Mouse (Mus musculus): ENCODE data around the gene Zfhx3.

Zfhx3 gene

DNA sequence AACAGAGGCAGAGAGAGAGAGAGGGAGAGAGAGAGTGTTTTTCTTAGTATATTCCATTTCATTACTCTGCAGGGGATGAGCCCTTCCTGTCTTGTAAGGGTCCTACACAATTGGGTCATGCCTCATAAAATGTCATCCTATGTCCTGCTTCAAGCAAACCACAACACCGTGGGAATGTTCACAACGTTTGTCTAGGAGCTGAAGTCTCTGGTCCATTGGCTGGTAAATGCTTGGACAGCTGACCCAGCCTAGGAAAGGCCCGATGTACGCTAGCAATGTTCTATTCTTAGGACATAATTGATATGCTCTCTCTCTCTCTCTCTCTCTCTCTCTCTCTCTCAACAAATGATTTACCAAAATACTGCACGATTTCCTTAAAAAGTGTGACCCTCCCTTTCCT lies 666.2 kb downstream of the Zfhx3 start:
- DNase-seq, result no peak

DNA sequence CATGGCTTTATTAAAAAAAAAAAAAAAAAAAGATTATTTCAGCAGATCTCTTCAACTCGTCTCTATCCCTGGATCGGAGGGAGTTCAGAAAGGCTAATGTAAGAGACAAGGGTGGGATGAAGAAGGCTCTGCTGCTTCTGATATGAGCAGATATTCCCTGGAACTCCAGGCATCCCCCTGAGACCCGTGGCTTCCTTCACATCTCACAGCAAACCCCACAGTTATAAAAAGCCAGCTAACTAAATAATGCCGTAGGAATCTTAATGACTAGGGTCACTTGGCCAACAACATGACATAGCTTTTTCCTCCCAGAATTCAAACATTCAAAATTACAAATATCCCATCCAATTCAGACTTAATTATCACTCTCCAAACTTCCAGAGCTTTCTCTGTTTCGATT lies 666.7 kb downstream of the Zfhx3 start:
- no peak for DNase-seq

DNA sequence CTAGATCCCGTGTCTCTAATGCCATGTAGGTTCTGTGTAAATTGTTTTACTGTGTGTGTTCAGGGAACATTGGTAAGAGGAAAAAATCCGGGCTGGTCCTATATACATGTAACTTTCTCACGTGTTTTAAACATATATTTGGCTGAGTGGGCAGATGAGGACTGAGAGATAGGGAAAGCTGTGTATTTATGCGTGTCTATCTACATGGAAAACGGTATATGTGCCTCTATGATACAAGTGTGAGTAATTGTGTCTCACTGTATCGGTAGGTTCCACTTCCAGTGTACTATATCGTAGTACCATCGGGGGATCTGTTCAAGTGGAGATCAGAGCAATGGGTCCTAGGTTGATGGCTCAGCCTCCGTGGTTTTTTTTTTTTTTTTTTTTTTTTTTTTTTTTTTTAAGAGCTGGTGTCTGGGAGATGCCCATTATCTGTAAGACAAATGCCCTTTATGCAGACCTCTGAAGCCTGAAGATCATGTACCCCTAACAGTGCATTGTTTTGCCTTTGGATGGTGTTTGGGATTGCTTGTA lies 668.8 kb downstream of the Zfhx3 start:
- no peak for DNase-seq

DNA sequence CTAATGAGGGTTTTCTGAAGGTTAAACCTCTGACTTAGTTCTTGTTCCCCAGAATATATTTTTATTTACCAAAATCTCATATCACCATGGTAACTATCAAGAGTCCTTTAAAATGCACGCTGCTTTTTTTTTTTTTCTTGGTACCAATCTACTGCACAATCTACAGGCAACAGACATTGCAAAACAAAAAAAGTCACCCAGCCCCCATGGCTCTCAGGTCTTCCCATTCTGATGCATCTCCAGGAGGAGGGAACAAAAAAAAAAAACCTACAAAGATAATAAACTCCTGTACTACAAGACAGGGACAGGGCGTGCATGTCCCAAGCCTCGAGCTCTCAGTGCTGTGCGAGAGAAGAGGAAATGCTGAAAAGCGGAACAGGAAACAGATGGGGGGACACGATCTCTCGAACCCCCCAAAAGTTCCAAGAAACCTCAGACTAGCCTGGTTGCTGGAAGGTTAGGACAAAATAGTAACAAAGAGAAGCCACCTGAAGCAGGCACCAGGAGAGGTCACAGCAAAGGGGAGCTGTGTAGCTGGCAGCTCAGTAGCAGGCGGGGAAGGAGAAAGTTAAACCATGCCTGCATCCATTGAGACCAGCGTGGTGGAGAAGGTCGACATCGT lies 669.5 kb downstream of the Zfhx3 start:
- no peak for DNase-seq

DNA sequence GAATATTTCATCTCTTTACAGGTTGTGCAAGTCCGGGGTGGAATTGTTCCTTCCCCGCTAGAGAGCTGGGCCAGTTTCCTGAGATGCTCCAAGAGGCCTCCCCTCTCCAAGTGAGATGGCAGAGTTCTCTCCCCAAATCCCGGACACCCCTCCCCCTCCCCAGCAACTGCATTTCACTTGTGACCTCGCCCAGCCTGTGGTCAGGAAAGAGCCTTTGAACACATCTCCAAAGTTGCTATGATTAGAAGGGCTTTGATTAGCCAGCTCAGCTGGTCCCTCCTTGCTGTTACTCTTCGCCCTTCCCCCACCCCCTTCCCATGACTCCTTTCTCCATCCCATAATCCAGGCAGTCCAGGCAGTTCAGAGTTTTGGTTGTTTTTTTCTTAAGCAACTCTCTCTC lies 670.4 kb downstream of the Zfhx3 start:
- DNase-seq, result no peak

DNA sequence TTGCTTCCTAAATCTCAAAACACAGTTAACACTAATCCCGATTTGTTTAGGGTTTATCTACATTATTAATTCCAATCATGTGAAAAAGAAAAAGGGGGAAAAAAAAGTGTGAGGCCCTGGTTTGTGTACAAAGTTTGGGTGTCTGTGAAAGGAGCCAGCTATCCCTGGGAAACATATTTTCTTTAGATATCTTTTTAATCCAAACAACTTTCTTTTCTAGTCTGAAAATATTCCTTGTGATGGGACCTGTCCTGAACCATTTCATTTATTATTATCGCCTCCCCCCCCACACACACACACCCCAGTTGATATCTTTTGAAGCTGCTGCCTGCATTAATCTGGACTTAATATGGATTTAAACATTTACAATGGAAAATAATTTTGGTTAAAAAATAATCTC lies 670.8 kb downstream of the Zfhx3 start:
- no peak for DNase-seq

DNA sequence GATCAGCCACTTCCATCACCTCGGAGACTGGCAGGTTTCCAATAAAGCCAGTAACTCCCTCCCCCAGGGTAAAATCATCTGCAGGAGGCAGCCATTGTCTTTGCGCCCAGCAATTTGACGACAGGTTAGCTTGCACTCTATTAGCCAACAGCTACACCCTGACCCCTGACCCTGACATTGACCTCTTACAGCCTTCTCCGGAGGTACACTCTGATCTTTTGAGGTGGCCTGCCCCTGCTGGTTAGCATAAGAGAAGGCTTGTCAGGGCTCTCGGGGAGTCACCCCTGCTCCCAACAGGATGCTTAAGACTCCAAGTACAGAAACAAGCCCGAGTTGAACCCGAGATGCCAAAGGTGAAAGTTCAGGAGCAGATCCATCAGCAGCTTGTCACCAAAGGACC lies 678.9 kb downstream of the Zfhx3 start:
- DNase-seq, result no peak

DNA sequence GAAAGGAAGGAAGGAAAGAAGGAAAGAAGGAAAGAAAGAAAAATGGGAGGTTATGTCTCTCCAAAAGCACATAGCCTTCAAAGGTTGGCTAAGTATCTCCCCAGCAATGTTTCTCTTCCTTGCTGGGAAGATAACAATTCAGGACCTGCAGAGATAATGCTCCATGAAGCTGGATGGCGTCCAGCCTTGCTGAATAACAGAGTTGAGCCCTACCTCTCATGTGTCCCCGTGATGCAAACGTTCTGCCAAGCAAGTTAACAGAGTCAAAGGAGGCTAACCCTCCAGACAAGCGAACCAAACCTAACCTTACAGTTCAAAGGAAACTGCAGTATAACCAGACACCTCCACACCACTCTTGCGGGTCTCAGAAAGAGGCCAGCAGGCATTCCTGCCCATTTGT lies 681.2 kb downstream of the Zfhx3 start:
- DNase-seq, result no peak

DNA sequence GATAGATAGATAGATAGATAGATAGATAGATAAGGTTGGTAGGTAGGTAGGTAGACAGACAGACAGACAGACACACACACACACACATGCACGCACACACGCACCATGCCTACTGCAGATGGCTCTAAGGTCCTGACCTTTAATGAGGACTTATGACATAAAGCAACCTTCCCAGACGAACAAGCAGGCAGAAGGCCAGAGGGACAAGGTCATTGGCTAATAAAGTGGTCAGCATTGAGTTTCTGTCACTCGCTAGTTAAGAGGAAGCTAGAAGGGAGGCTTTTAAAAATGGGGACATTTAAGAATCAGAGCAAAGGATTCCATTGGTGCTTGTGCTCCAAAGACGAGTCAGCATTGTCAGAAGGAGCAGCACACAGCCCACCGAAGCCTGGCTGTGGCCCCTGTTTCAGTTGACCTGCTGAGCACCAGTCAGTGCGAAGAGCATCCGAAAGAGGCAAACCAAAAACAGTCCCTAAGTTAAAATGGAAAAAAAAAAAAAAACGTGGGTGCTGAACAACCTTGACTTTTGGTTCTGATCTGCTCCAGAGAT lies 683.2 kb downstream of the Zfhx3 start:
- no peak for DNase-seq

DNA sequence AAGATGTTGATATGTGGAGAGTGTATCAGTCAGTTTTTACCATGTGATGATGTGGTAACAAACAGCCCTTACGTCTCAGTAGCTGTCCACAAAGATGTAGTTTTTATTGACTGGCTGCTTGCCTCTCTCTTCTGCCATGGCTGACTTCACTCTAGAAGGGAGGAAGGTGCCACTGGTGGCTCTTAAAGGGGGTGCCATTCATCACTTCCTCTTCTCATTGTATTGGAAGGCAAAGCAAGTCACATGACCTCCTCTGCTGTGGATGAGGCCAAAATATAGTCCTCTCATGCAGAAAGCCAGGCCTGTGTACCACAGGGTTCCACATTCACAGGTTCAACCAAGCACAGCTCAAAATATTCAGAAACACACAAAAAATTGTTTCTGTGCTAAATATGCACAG lies 688.6 kb downstream of the Zfhx3 start:
- DNase-seq, result no peak

DNA sequence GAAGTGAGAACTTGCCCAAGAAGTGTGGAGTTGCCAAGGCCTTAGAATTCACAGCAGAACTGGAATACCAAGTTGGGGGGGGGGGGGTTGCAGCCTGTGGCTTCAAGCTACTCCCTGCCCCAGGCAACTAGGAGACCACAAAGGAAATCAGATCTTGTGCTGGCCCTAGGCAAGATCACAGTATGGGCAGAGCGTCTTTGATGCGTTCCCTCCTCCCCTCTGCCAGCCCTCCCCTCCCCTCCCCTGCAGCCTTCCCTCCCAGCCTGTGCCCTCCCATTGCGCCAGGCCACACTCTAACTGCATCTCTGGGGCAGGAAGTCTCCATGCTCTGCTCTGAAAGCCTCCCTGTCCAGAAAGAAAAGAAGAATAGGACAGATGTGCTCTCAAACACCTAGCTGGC lies 691.8 kb downstream of the Zfhx3 start:
- DNase-seq, result no peak

DNA sequence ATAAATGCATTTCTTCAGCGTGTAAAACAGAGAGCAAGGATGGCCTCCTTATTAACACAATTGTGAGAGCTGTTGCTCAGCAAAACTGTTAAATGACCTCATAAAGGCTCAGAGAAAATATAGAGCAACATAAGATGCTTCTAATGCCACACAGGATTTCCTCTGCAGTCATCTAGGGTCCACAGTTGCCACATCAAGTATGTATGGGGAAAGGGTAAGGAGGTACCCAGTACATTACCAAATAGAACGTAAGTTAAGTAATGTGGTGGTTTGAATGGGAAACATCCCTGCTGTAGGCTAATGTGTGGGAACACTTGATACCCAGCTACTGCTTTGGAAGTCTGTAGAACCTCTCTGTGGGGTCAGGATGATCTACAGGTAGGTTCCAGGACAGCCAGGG lies 695.4 kb downstream of the Zfhx3 start:
- no peak for DNase-seq

DNA sequence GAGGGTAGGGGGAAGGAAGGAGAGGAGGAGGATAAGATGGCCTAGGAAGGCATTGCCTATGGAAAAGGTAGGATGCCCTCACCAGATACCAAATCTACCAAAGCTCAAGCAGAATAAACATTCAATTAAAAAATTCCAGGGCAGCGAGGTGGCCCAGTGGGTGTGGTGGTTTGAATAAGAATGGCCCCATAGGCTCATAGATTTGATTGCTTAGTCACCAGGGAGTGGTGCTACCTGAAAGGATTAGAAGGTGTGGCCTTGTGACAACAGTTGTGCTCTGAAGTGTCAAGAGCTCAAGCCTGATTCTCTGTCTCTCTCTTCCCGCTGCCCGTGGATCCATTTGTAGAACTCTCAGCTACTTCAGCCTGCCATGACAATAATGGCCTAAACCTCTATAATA lies 703.2 kb downstream of the Zfhx3 start:
- no peak for DNase-seq

DNA sequence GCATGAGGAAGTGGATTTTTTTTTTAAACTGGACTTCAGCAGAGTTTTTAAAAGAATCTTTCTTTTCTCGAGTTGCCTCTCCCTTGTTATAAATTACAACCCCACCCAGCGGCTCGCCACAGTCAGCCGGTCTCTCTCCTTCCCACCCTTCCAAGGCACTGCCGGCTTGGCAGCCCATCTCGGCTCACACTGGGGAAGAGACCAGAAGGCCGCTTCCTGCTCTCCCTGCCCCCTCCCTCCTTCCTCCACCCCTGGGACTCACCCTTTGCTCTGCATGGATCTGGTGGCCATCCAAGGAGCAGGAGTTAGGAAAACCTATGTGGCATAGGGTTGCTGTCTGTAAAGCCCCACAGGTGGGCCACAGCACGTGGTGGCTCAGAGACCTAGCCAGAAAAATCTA lies 705.1 kb downstream of the Zfhx3 start:
- no peak for DNase-seq

DNA sequence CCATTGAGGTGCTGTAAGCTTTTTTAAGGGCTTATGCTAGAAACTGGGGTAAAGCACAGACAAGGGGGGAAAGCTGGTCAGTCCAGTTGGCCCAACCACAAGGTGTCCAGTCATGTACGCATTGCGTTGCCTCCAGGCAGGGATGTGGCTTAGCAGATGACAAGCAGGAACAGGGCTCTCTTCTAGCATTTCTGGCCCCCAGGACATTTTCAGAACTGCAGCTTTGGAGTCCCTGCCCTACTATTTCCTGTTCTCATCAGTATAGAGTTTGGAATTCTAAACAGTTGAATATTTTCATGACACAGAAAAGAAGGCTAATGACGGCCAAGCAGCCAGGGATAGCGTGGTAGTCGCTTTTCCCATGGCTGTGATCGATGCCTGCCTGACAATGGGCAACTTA lies 706.5 kb downstream of the Zfhx3 start:
- no peak for DNase-seq

DNA sequence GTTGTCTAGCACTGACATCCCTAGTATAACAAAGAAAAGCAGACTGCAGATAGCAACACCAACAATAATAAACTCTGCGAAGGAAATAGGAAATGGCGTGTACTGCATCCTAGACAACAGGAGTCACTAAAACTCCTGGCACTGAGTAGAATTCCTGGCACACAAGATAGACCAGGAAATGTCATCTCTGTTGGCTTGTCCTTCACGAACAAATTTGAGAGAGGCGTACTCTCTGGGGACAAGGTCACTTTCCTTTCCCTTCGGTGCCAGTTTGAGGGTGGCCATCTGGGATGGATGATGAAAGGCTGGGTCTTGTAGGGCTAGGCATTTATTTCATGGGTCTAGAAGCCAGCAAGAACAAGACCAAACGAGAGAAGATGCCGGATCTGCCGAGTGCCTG lies 708.4 kb downstream of the Zfhx3 start:
- DNase-seq, result no peak

DNA sequence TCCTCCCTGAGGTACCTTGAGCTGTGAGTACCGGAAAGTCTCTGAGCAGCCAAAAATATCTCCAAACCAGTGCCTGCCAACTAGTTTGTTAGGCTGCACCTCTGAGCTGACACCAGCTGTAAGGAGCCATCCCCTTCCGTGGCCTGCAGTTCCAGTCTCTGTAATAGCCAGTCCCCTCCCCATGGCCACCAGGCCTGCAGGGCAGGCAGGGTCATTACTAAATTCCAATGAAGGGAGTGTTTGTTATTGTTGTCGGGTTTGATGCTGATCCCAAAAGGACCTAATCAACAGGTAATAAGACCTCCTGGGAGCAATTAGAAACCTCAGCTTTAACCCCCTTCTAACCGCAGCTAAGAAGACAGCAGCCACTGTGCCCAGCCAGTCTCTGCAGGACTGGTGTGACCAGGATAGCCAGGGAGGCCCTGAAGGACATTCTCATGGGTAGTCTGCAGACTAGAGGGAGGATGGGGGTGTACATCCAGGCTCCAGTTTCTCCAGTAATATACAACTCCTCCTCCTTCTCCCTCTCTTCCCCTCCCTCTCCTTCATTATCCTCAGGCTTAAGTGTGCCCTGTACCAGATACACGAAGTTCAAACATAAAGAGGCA lies 719.1 kb downstream of the Zfhx3 start:
- DNase-seq, result no peak

DNA sequence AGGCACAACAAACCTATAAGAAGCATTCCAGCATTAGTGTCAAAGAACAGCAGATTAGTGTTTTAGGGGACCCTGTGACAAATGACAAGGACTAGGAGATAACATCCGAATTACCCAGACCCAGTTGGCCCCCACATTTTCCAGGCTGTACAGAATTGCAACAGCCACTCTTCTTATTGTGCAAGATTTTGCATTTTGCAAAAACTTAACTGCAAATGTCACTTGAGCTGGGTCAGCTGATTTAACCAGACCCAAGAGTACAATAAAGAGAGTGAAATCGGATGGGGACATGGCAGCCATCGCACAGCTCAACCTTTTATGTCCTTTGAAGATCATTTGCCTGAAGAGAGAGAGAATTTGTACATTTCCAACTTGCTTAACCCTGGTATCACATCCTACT lies 720.3 kb downstream of the Zfhx3 start:
- DNase-seq, result no peak

DNA sequence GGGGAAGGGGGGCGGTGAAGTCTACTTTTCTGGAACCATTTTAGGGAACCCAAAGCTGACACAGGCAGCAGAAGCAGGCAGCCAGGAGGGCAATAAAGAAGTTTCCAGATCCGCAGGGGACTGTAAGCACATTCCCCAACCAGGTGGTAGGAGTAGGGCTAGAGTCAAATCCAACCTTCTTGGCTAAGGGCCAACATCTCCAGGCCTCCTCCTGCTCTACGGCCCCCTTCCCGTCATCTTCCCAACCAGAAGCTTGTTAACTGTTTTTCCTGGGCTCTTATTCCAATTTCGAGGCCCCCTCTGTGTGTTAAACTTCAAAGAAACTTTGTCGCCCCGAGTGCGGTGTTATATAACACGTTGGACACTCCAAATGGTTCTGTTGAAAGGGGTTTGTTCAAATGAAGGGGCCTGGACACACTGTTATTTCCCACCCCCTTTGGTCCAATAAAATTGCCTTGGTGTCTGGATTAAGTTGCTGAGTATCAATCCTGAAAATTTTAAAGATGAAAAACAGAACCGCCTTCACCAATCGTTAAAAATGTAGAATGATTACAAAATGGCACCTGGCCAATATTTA lies 729.6 kb downstream of the Zfhx3 start:
- DNase-seq, result no peak

DNA sequence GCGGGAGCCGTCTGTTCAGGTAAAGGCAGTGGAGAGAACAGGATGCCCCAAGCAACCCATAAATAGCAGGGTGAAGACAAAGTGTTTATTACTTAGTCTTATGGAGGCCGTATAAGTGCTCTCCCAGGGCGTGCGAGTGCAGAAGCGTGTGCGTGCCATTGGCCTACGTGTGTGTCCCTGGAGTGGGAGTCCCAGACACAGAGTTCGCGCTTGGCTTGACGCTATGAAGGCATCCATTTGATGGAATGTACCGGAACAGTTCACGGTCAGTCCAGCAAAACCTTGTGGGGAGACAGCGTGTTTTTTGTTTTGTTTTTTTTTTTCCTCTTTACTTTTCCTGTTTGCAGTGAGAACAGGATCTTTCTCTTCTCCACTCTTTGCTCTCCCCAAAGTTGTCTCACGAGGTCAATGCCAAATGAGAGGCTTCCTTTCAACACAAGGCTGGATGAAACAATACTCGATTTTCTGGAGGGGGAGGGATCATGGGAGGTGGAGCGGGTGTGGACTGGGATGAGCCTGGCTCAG lies 732.6 kb downstream of the Zfhx3 start:
- no peak for DNase-seq

DNA sequence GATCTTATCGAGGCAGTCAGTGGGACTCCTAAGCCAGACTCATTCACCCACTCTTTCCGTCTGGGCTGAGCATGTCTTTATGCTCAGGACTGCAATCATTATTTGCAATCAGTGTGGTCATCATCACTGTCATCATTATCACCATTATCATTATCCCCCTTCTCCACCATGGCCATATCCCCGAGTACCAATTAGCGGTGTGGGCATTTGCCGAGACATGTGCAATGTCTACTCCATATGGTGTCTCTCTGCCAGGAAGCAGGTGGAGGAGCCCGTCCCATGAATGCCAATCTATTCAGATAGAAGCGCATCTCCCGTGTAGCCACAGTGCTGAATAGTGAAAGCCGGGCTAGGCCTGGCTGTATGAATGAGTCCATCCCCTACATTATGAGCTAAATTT lies 747.2 kb downstream of the Zfhx3 start:
- no peak for DNase-seq

DNA sequence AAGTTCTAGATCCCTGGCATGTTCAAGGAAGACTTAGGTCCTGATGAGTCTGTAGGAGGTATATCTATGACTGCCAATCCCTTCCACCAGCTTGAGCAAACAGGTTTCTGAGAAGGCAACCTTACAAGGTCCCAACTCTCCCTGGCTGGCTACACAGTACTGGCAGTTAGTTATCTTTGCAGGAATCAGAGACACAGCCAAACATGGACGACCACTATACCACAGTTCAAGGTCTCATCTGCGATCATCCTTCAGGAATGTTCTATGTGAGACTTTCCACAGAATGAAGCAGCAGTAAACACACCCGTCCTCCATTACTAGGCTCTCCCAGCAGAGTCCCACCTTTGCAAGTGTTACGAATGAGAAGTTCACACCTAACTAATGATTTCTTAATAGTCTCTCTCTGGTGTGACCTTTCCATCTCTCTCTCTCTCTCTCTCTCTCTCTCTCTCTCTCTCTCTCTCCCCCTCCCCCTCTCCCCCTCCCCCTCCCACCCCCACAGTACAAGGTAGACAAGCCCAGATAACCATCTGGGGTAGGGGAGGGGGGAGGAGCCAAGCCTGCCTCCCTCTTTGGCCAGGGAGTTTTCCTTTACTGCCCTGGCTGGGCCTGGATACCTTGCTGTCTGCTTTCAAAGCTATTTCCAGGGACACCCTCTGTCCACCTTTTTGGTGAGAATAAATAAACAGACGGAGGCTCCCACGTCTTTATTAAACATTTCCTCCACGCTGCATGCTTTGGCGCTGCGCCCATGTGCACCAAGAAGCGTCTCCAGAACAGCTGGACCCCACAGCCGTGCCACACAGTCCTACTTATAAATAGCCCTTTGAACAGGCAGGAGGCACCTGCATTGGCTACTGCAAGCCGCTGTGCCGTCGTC lies 748.4 kb downstream of the Zfhx3 start:
- no peak for DNase-seq

All from cerebellum, adult 11-12 months (tissue).